ENCODE assay signal across 8 mouse cellular contexts in the genomic region with DNA sequence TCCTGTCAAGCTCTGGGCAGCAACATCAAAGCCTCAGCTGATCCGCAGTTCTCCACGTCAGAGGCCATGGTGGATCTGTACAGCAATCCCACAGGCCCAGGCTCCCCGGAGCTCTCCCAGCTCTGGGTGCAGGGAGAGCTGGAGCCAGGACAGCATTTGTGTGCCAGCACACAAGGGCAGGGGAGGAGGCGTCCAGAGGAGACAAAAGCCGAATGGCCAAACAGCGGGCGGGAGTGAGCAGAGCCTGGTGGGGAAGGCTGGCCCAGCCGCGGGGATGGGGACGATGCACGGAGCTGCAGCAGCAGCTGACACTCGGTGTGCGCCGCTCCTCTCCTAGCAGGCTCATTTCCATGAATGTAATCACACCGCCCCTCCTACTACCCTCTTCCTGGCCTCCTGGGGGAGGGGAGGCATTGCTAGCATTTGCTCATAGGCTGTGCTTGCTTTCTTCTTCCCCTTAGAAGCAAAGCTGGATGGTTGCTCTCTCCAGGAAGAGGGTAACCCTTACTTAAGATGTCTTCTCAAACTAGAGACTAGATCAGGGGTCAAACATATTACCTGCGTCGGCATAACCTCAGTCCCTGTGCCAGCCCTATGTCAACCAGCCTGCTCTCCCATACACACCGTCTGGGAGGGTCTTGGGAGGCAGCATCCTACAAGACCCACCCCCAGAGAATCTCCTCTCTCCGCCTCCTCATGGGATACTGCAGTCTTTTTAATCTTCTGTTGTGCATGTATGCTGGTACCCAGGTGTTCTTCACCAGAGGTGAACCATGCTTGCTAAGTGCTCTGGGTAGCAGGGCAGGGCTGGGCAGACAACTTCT. TPM values are rescaled to one million over a fixed set of nuclear protein-coding genes. Genes with fewer than 3 reads are reported as not detected.
DNase-seq lines count a peak whose midpoint lies in the region; ATAC-seq and TF ChIP-seq lines count a peak whose summit lies in the region.

No protein-coding gene starts in this region.

- TF ChIP-seq EP300 in liver, embryonic 14.5 days (IDR thresholded peaks at IDR 0.05; ENCODE audit: low read depth): no peak

- H3K4me1 ChIP-seq in forebrain, postnatal 0 days (ENCODE audit: insufficient read depth): peaks cover 48% of the 10 kb centered on the region
- H3K4me1 ChIP-seq in liver, embryonic 14.5 days (replicated peaks; ENCODE audit: control insufficient read depth in 2 of 2, insufficient read depth in 2 of 2, low read length in 1 of 2): peaks cover 5 to 13% of the 10 kb centered on the region in 2 experiments; a peak in 3 of 4 replicates
- H3K4me1 ChIP-seq in neural tube, embryonic 13.5 days (replicated peaks): peaks cover 80% of the 10 kb centered on the region

- no peaks in the 10 kb centered on the region for H3K9me3 ChIP-seq in forebrain, postnatal 0 days (ENCODE audit: low read length)
- no peaks in the 10 kb centered on the region for H3K9me3 ChIP-seq in liver, embryonic 14.5 days (ENCODE audit: control insufficient read depth, low read length)
- H3K9me3 ChIP-seq in neural tube, embryonic 13.5 days: no peaks in the 10 kb centered on the region

- DNase-seq in ES-CJ7 (ENCODE audit: low read depth, low spot score): peak; percentile 62
- peak; percentile 78 for DNase-seq in cerebellum, adult 11 months
- peak; percentile 90 for DNase-seq in forebrain, postnatal 0 days
- DNase-seq in heart, postnatal 14 days: peak; percentile 71 to 74
- DNase-seq in layer of hippocampus, adult 11-12 months (ENCODE audit: low spot score): peak; percentile 85
- DNase-seq in liver, embryonic 14.5 days (ENCODE audit: low read depth in 3 of 3, low spot score in 3 of 3): no peak
- peak; percentile 56 for DNase-seq in thymus, postnatal 25 days

- peak; percentile 22; the same call in 1 of the 2 replicates for TF ChIP-seq CTCF in forebrain, postnatal 0 days (IDR thresholded peaks at IDR 0.05; ENCODE audit: low read depth)
- no peak for TF ChIP-seq CTCF in liver, embryonic 14.5 days (IDR thresholded peaks at IDR 0.05; ENCODE audit: low read depth)

- H3K27me3 ChIP-seq in forebrain, postnatal 0 days (ENCODE audit: insufficient read depth, low read length): no peaks in the 10 kb centered on the region
- H3K27me3 ChIP-seq in liver, embryonic 14.5 days (ENCODE audit: control insufficient read depth, insufficient read depth, low read length): no peaks in the 10 kb centered on the region
- H3K27me3 ChIP-seq in neural tube, embryonic 13.5 days: no peaks in the 10 kb centered on the region

- peak overlapping the region; percentile 96 for H3K27ac ChIP-seq in forebrain, postnatal 0 days (ENCODE audit: low read depth, low read length)
- no peak overlapping the region for H3K27ac ChIP-seq in liver, embryonic 14.5 days
- peak overlapping the region; percentile 99 for H3K27ac ChIP-seq in neural tube, embryonic 13.5 days (replicated peaks)

- H3K4me3 ChIP-seq in forebrain, postnatal 0 days (ENCODE audit: low read depth, low read length): peak overlapping the region; percentile 45
- 0 out of 4 replicates have a peak overlapping the region, but pooled peaks of 1 of the 2 experiments have one; percentile 9 for H3K4me3 ChIP-seq in liver, embryonic 14.5 days (ENCODE audit: insufficient read depth in 1 of 2, low read depth in 2 of 2, low read length in 2 of 2)
- peak overlapping the region; percentile 54 for H3K4me3 ChIP-seq in neural tube, embryonic 13.5 days

- peak overlapping the region; percentile 84 for H3K4me2 ChIP-seq in forebrain, postnatal 0 days (ENCODE audit: low read depth)
- peak overlapping the region; percentile 38 for H3K4me2 ChIP-seq in liver, embryonic 14.5 days (ENCODE audit: low read depth)
- H3K4me2 ChIP-seq in neural tube, embryonic 13.5 days: peak overlapping the region; percentile 81

- peak overlapping the region; percentile 72 for H3K9ac ChIP-seq in forebrain, postnatal 0 days
- no peak overlapping the region for H3K9ac ChIP-seq in liver, embryonic 14.5 days (replicated peaks)
- H3K9ac ChIP-seq in neural tube, embryonic 13.5 days: peak overlapping the region; percentile 88

- no peaks in the 10 kb centered on the region for H3K36me3 ChIP-seq in forebrain, postnatal 0 days (ENCODE audit: insufficient read depth)
- no peaks in the 10 kb centered on the region for H3K36me3 ChIP-seq in liver, embryonic 14.5 days (replicated peaks; ENCODE audit: control insufficient read depth, insufficient read depth, low read depth)
- no peaks in the 10 kb centered on the region for H3K36me3 ChIP-seq in neural tube, embryonic 13.5 days

- ATAC-seq in forebrain, postnatal 0 days: peak; percentile 95
- no peak for ATAC-seq in liver, embryonic 14.5 days (ENCODE audit: insufficient read depth)
- peak; percentile 94 for ATAC-seq in neural tube, embryonic 13.5 days (ENCODE audit: low read depth)

- 4% methylated on average over 19 of the region's 19 CpGs for WGBS in forebrain, postnatal 0 days
- WGBS in liver, embryonic 14.5 days (ENCODE audit: insufficient replicate concordance): 11% methylated on average over 19 of the region's 19 CpGs
- whole genome bisulfite sequencing in neural tube, embryonic 13.5 days: 3% methylated on average over 19 of the region's 19 CpGs

- intact Hi-C loops in heart, postnatal 14 days (cut with DNase I): no loop called here

RNA-seq across cellular contexts. Expression of gene Cyth1, which starts 45.8 kb away (rescaled TPM):
- total RNA-seq in forebrain, postnatal 0 days (2014; rRNA removed): 64.1 and 74.1 TPM in 2 replicates
- 23.7 and 24.2 TPM in 2 replicates for polyA plus RNA-seq in forebrain, postnatal 0 days (2015; fragmentation: Nextera tagmentation; extraction: Ambion mirVana)
- total RNA-seq in heart, postnatal 14 days (2021): 10 to 100 TPM; 56.4 to 60.9 TPM
- polyA plus RNA-seq in liver, embryonic 14.5 days (2012; rRNA removed): 2.1 and 2.7 TPM in 2 replicates
- 1.7 and 1.9 TPM in 2 replicates for polyA plus RNA-seq in liver, embryonic 14.5 days (2014; fragmentation: Nextera tagmentation; extraction: Ambion mirVana)
- polyA plus RNA-seq in neural tube, embryonic 13.5 days (2015; fragmentation: Nextera tagmentation; extraction: Ambion mirVana): 24.4 and 25.2 TPM in 2 replicates

Comparison
In these comparisons a context has a peak if more than half of its experiments do, and no peak if none do; other contexts are left out.
1. DNase-seq: peak in ES-CJ7 (single experiment), cerebellum, adult 11 months (single experiment), forebrain, postnatal 0 days (single experiment), heart, postnatal 14 days (2 of 2), layer of hippocampus, adult 11-12 months (single experiment) and thymus, postnatal 25 days (single experiment); none in liver, embryonic 14.5 days (0 of 3).
2. Peak in every context shown above with its lines, with median percentiles within 50 percentile points of each other: H3K4me2 ChIP-seq.